Mouse (Mus musculus): ENCODE data around the gene Sept11.

Sept11 gene

DNA sequence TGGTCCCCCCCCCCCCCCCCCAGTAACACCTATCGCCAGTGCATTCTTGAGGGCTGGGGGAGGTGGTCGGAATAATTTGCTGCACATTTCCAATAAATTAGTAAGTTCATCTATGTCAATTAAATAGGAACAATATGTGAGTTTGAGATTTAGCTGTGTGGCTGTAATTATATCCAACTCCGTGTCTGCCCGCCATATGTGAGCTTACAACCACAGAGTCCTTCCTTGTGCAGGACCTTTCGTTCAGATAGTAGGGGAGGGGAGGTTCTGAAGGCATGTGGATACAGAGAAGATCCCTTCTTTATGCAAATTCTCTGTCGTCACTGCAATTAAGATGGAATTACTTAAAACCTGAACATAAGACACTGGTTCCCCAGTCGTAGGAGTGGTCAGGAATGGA, 2.1 kb downstream of the Sept11 start:
- no peak for DNase-seq (ENCODE audit: low read depth, low spot score)

DNA sequence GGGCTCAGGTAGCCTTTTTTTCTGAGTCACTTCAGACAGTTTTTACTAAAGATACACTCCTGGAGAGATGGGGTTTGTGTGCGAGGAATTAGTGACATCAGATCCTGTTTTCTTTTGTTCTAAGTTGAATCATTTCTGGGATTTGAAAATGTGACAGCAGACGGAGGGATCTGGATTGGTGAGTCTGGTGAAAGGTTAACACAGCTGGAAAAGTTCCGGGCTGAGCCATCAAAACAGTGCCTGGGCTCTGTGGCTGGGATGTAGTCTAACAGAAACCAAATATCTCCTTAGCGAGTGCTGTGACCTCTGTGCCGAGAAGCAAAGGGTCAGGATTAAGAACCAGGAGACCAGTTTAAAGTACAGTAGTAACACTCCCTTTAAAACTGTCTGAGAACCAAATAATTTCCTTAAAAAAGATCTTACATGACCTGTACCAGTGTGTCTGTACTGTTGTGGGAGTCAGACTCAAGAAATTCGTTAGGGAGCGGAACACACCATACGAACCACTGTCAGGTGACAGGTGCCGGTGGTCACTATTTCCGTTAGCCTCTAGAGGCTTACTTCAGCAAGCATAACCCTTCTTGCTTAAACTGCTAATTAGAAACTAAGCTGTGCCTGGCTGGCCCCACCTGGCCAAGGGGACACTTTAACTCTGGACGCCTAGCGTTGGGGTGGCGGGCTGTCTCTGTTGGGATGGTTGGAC, 4.1 kb downstream of the Sept11 start:
- no peak for DNase-seq (ENCODE audit: low read depth, low spot score)

- no peak for DNase-seq (ENCODE audit: low read depth, low spot score)
These were observed 5.0 kb downstream of the Sept11 start for GRCm38 (mm10) chr5:93098219-93098618.

DNA sequence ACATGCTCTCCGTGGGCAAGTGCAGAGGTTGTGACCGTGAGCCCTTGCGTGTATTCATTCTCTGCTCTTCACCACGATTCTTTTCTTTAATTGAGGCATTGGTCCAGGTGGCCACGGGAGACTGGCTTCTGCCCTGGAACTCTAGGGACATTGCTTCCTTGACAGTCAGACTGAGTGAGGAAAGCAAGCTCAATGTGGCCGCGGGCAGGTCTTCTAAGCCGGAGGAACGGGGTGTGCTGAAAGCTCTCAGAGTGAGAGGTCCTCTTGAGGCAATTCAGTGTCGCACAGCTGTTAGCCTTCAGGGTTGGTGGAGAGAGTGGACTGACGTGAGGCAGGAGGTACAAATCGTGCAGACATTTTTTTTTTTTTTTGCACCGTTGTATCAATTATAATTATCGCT, 5.6 kb downstream of the Sept11 start:
- DNase-seq (ENCODE audit: low read depth, low spot score), result no peak

DNA sequence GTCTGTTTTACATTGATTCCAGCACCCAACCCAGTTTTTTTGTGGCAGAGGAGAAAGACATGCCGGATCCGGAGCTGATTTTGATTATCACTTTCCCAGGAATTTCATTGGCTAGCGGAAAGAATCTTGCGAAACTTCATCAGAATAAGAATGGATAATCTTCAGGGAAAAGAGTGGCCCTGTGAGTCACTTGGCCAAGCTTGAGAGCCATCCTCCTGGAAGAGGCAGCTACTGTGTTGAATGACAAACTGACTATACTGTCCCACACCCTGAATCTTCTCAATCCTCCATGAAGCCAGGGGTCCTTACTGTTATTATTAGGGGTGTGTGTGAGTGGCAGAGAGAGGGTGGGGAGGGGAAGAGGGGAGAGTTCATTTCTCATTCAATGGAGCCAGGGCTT, 7.7 kb downstream of the Sept11 start:
- no peak for DNase-seq (ENCODE audit: low read depth, low spot score)

GRCm38 (mm10) chr5:93101371-93101791, 8.1 kb downstream of the Sept11 start:
- peak; percentile 46 for DNase-seq (ENCODE audit: low read depth, low spot score)

- DNase-seq (ENCODE audit: low read depth, low spot score), result no peak
These were observed 10.4 kb downstream of the Sept11 start for GRCm38 (mm10) chr5:93103603-93104002.

DNA sequence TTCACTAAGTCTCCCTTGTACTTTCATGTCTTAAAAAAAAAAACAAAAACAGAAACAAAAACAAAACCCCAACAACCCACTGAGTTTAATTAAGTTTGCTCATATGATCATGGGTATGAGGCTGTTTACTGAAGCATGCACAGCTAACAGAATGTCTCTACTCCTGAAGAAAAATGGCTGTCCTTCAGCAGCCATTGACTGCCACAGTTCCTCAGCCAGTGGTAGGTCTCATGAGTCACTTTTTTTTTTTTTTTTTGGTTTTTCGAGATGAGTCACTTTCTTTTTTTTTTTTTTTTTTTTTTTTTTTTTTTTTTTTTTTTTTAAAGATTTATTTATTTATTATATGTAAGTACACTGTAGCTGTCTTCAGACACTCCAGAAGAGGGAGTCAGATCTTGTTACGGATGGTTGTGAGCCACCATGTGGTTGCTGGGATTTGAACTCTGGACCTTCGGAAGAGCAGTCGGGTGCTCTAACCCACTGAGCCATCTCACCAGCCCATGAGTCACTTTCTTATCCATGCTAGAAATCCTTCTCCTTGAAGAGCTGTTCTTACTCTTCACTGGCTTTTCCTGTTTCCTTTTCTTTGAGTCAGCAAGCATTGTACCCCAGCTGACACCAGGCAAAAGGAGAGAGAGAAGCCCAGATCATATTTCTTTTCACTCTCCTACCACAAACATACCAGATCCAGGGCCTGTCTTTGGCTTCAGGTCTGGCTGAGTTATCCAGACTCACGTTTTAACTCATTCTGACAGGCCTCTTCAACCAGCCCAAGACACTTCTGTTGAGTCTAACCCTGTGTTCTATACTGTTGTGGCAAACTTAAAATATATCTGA, 12.0 kb downstream of the Sept11 start:
- no peak for DNase-seq (ENCODE audit: low read depth, low spot score)

DNA sequence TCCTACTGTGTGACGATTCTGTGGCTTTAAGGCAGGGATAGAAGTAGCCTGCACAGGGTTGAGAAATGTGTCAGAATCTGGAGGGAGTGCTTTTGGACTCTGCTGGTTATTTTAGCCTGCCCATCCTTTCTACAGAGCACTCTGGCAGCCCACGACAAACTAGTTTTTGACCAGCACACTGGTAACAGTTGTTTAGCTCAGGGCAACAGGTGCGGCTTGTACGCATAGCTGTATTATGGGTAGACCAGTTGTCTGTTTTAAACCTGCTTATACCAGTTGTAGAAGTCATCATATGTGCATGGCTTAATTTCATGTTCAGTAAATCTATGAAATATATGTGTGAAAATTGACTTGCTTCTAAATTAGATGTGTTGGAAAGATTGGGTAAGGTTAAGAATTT, 12.8 kb downstream of the Sept11 start:
- no peak for DNase-seq (ENCODE audit: low read depth, low spot score)

DNA sequence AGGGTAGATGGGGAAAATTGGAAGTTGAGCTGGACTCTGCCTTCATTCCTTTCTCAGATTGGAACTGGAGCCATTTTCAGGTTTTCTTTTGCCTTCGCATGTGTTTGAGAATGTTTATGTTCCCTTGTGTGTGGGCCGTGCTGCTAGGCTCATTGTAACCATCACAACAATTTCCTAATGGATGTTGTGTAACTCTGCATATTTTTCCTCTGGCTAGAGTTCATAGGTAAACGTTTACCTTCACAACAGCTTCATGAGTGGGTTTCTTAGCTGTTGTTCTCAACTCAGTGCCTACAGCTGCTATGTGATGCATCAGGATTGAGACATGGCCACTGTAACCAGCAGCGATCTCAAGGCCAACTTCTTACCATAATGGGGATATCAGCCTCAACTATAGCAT, 15.5 kb downstream of the Sept11 start:
- DNase-seq (ENCODE audit: low read depth, low spot score), result no peak

- DNase-seq (ENCODE audit: low read depth, low spot score), result no peak
These were observed 16.3 kb downstream of the Sept11 start for GRCm38 (mm10) chr5:93109555-93109954.

DNA sequence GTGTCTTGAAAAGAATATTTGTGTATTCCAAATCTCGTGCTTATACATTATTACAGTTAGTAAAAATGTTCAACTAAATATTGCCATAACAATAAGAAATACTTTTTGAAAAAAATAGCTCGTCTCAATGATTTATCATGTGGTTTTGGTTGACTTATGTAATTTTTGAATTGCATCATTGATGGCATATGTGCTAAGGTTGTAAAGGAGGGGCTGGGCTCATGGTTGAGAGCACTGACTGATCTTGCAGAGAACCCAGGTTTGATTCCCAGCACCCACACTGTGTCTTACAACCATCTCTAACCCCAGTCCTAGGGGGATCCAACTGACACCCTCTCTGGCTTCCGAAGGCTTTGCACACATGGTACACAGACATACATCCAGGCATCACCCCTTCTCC, 19.1 kb downstream of the Sept11 start:
- DNase-seq (ENCODE audit: low read depth, low spot score), result no peak

- no peak for DNase-seq (ENCODE audit: low read depth, low spot score)
These were observed 20.3 kb downstream of the Sept11 start for GRCm38 (mm10) chr5:93113517-93113916.

GRCm38 (mm10) chr5:93114515-93114914, 21.3 kb downstream of the Sept11 start:
- peak; percentile 86 for DNase-seq (ENCODE audit: low read depth, low spot score)

- no peak for DNase-seq (ENCODE audit: low read depth, low spot score)
These were observed 21.8 kb downstream of the Sept11 start for GRCm38 (mm10) chr5:93115059-93115458.

DNA sequence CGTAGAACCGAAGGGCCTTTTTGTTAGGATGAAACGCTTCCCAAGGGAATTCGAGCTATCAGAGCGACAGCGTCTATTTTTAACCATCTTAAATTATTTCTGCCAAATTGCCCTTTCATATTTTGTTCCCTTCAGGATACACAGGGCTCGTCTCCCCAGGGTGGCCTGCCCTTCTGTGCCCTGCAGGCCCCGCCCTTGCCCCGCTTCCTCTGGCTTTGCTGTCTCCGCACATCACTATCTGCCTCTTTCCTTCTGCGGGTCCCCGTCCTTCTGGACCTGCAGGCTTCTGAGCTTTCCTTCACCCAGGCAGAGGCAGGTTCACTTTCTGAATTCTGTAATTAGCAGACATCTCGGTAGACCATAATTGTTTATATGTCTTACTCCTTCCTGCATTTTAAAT, 22.6 kb downstream of the Sept11 start:
- no peak for DNase-seq (ENCODE audit: low read depth, low spot score)

DNA sequence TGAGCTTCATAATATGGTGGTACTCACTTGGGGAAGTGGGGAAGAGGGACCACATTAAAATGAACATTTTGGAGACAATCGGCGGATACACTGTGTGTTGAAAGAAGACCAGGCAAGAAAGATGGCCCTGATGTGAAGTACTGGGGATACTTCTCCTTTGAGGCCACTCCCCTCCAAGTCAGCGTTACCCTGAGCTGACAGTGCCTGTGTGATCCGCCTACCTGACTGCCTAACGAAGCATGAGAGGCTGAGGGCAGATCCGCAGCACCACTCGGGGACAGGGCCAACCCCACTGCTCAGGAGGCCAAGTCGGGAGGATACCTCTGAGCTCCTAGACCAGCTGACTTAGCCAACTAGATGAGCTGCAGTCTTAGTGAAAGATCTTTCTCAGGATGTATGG, 24.4 kb downstream of the Sept11 start:
- no peak for DNase-seq (ENCODE audit: low read depth, low spot score)

GRCm38 (mm10) chr5:93121660-93122059, 28.4 kb downstream of the Sept11 start:
- DNase-seq (ENCODE audit: low read depth, low spot score), result no peak

- DNase-seq (ENCODE audit: low read depth, low spot score), result no peak
These were observed 31.0 kb downstream of the Sept11 start for GRCm38 (mm10) chr5:93124031-93124826.

DNA sequence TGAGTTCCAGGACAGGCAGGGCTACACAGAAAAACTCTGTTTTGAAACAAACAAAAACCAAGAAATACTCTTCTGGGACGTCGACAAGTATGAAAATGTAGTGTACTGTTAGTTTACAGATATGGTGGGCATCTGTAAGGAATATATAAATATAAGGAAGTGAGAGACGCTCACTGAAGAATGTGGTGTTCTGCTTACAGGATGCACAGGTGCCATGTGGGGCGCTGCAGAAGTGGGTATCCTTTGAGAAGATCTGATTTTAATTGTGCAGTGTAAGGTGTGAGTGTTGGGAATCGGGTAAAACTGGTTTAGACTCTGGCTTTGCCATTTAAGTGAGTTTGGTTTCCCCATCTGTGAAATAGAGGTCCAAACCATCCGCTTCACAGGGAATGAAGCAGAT, 32.1 kb downstream of the Sept11 start:
- DNase-seq (ENCODE audit: low read depth, low spot score), result no peak

DNA sequence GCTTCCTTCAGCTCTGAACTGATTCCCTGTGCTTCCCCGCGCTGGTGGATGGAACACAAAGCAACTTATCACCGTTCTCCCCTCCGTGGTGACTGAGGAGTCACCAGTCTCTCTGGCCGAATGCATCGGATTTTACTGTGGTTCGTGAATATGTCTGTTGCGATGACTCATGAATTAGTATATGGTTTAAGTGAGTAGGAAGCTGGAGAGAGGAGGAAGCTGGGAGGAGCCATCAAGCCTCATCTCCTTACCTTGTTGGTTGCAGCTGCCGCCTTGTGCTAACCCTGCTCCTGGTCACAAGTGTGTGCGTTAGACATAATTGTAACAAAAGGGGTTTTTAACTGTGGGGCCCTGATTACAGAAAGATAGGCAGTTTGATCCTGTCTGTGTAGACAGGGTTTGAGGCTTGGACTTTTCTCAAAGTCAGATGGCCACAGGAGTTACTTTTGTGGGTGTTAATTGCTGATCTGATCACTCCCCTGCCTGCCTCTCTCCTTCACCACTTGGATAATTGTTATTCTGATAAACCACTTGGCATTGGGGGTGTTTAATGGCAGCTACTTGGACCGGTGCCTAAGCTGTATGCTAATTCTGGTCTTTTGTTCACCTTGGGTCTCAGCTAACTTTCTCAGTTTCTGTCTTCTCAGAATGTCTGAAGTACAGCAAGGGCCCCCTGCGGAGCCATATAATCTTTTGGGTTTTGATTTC, 33.1 kb downstream of the Sept11 start:
- no peak for DNase-seq (ENCODE audit: low read depth, low spot score)
